In the genomic region with DNA sequence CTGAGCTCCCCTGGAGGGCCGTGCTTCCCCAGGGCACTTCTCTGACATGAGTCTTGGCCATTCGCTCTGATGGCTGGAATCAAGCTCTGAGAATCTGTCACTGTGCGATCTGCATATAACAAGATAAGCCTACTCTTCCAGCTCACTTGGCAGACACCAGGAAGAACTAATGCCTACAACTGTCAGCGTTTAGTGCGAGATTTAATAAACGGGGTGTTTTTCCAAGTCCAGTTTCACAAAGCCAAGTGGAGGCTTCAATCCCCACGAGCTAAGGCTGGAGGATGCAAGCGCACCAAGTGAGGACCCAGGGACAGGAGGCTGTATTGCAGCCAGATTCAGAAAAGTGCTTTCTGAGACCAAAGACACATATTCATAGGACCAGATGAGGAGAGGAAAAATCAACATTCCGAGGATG, we compare ENCODE assay signal across 20 mouse cellular contexts.
DNase-seq lines count a peak whose midpoint lies in the region; ATAC-seq and TF ChIP-seq lines count a peak whose summit lies in the region.
"Had no signal": no experiment of that assay in that cellular context is flagged by ENCODE, and none has a peak within 500 bp of the region (broad histone marks: within the 10 kb centered on the region; RNA-seq: fewer than 3 reads in every experiment).

No protein-coding gene starts in this region.

- H3K9ac ChIP-seq in forebrain, embryonic 16.5 days (replicated peaks; ENCODE audit: low read depth, low read length) = no peak overlapping the region
- no peak overlapping the region for H3K9ac ChIP-seq in forebrain, embryonic 12.5 days
- no peak overlapping the region for H3K9ac ChIP-seq in limb, embryonic 14.5 days (ENCODE audit: low read depth, low read length, severe bottlenecking)
- H3K9ac ChIP-seq in midbrain, postnatal 0 days (replicated peaks; ENCODE audit: low read length, poor library complexity, severe bottlenecking) = no peak overlapping the region
- H3K9ac ChIP-seq: embryonic facial prominence, embryonic 13.5 days; kidney, embryonic 15.5 days; midbrain, embryonic 13.5 days had no signal

- H3K27ac ChIP-seq in forebrain, embryonic 16.5 days (ENCODE audit: low read length) = peak overlapping the region; percentile 63
- no peak overlapping the region for H3K27ac ChIP-seq in forebrain, embryonic 12.5 days
- H3K27ac ChIP-seq in limb, embryonic 14.5 days (replicated peaks; ENCODE audit: low read depth, low read length) = no peak overlapping the region
- no peak overlapping the region for H3K27ac ChIP-seq in limb, embryonic 10.5 days
- H3K27ac ChIP-seq in midbrain, postnatal 0 days (ENCODE audit: low read depth, low read length) = no peak overlapping the region
- no peak overlapping the region for H3K27ac ChIP-seq in midbrain, embryonic 10.5 days (replicated peaks)
- H3K27ac ChIP-seq: embryonic facial prominence, embryonic 13.5 days; hindbrain, embryonic 10.5 days; kidney, embryonic 15.5 days; midbrain, embryonic 13.5 days had no signal

- no peak overlapping the region for H3K4me2 ChIP-seq in forebrain, embryonic 16.5 days (ENCODE audit: low read length)
- no peak overlapping the region for H3K4me2 ChIP-seq in forebrain, embryonic 12.5 days
- H3K4me2 ChIP-seq in limb, embryonic 14.5 days (replicated peaks; ENCODE audit: low read depth, low read length, severe bottlenecking) = no peak overlapping the region
- H3K4me2 ChIP-seq in midbrain, postnatal 0 days (ENCODE audit: low read depth, low read length, poor library complexity, severe bottlenecking) = no peak overlapping the region
- H3K4me2 ChIP-seq: embryonic facial prominence, embryonic 13.5 days; heart, embryonic 11.5 days; kidney, embryonic 15.5 days; midbrain, embryonic 13.5 days had no signal

- 65% methylated on average over 9 of the region's 9 CpGs for WGBS in forebrain, embryonic 16.5 days
- WGBS in forebrain, embryonic 12.5 days = 86% methylated on average over 9 of the region's 9 CpGs
- WGBS in limb, embryonic 14.5 days = 87% methylated on average over 9 of the region's 9 CpGs
- 91% methylated on average over 9 of the region's 9 CpGs for WGBS in limb, embryonic 10.5 days
- WGBS in midbrain, postnatal 0 days = 80% methylated on average over 9 of the region's 9 CpGs
- WGBS in midbrain, embryonic 10.5 days = 90% methylated on average over 9 of the region's 9 CpGs

- no peaks in the 10 kb centered on the region for H3K36me3 ChIP-seq in forebrain, embryonic 16.5 days (ENCODE audit: control insufficient read depth, insufficient read depth)
- no peaks in the 10 kb centered on the region for H3K36me3 ChIP-seq in forebrain, embryonic 12.5 days (replicated peaks)
- no peaks in the 10 kb centered on the region for H3K36me3 ChIP-seq in limb, embryonic 14.5 days (ENCODE audit: control insufficient read depth, insufficient read depth, low read length)
- no peaks in the 10 kb centered on the region for H3K36me3 ChIP-seq in limb, embryonic 10.5 days
- H3K36me3 ChIP-seq in midbrain, postnatal 0 days (ENCODE audit: insufficient read depth, low read length) = no peaks in the 10 kb centered on the region
- no peaks in the 10 kb centered on the region for H3K36me3 ChIP-seq in midbrain, embryonic 10.5 days
- H3K36me3 ChIP-seq: embryonic facial prominence, embryonic 13.5 days; hindbrain, embryonic 10.5 days; kidney, embryonic 15.5 days; midbrain, embryonic 13.5 days had no signal

- no peak overlapping the region for H3K4me3 ChIP-seq in forebrain, embryonic 16.5 days (replicated peaks; ENCODE audit: low read length)
- no peak overlapping the region for H3K4me3 ChIP-seq in forebrain, embryonic 12.5 days (replicated peaks)
- H3K4me3 ChIP-seq in limb, embryonic 14.5 days (replicated peaks; ENCODE audit: low read length) = no peak overlapping the region
- no peak overlapping the region for H3K4me3 ChIP-seq in limb, embryonic 10.5 days
- no peak overlapping the region for H3K4me3 ChIP-seq in midbrain, postnatal 0 days (ENCODE audit: low read depth, low read length)
- no peak overlapping the region for H3K4me3 ChIP-seq in midbrain, embryonic 10.5 days
- H3K4me3 ChIP-seq: embryonic facial prominence, embryonic 13.5 days; hindbrain, embryonic 10.5 days; kidney, embryonic 15.5 days; midbrain, embryonic 13.5 days had no signal

- no peak for TF ChIP-seq POLR2A in limb, embryonic 14.5 days (IDR thresholded peaks at IDR 0.05; ENCODE audit: borderline replicate concordance, extremely low read depth, insufficient read depth, insufficient read length)

- peak; percentile 4 for DNase-seq in cerebellum, adult 9-10 months
- no peak for DNase-seq in cerebellum, adult 8-10 months
- peak; percentile 22 for DNase-seq in limb, embryonic 14.5 days (ENCODE audit: low spot score)
- no peak for DNase-seq in limb, embryonic 10.5 days (ENCODE audit: low spot score)
- peak; percentile 40 for DNase-seq in midbrain, postnatal 0 days (ENCODE audit: low spot score)
- no peak for DNase-seq in midbrain, embryonic 10.5 days (ENCODE audit: low spot score)
- DNase-seq: adrenal gland, adult 8-10 months; cerebellum, postnatal 25 days; kidney, postnatal 36 days; right cerebral cortex, postnatal 25 days; spleen, adult 18-20 months had no signal

- no peaks in the 10 kb centered on the region for H3K9me3 ChIP-seq in forebrain, embryonic 16.5 days (ENCODE audit: control insufficient read depth, low read length)
- no peaks in the 10 kb centered on the region for H3K9me3 ChIP-seq in forebrain, embryonic 12.5 days
- no peaks in the 10 kb centered on the region for H3K9me3 ChIP-seq in limb, embryonic 14.5 days (ENCODE audit: control insufficient read depth, low read length)
- no peaks in the 10 kb centered on the region for H3K9me3 ChIP-seq in limb, embryonic 10.5 days (replicated peaks)
- no peaks in the 10 kb centered on the region for H3K9me3 ChIP-seq in midbrain, postnatal 0 days (ENCODE audit: low read length)
- no peaks in the 10 kb centered on the region for H3K9me3 ChIP-seq in midbrain, embryonic 10.5 days (replicated peaks)
- H3K9me3 ChIP-seq: embryonic facial prominence, embryonic 13.5 days; hindbrain, embryonic 10.5 days; kidney, embryonic 15.5 days; midbrain, embryonic 13.5 days had no signal

- TF ChIP-seq CTCF in midbrain, postnatal 0 days (IDR thresholded peaks at IDR 0.05) = no peak

- 0 out of 2 replicates have a peak, but pooled peaks cover 3% of the 10 kb centered on the region for H3K4me1 ChIP-seq in forebrain, embryonic 16.5 days (replicated peaks; ENCODE audit: control insufficient read depth, insufficient read depth, low read length)
- no peaks in the 10 kb centered on the region for H3K4me1 ChIP-seq in forebrain, embryonic 12.5 days
- no peaks in the 10 kb centered on the region for H3K4me1 ChIP-seq in limb, embryonic 14.5 days (ENCODE audit: control insufficient read depth, insufficient read depth, low read length)
- no peaks in the 10 kb centered on the region for H3K4me1 ChIP-seq in limb, embryonic 10.5 days
- H3K4me1 ChIP-seq in midbrain, postnatal 0 days (ENCODE audit: insufficient read depth, low read length) = no peaks in the 10 kb centered on the region
- H3K4me1 ChIP-seq in midbrain, embryonic 10.5 days = no peaks in the 10 kb centered on the region
- H3K4me1 ChIP-seq: embryonic facial prominence, embryonic 13.5 days; kidney, embryonic 15.5 days; midbrain, embryonic 13.5 days had no signal

- no peaks in the 10 kb centered on the region for H3K27me3 ChIP-seq in forebrain, embryonic 16.5 days (replicated peaks; ENCODE audit: control insufficient read depth, insufficient read depth, low read length)
- no peaks in the 10 kb centered on the region for H3K27me3 ChIP-seq in forebrain, embryonic 12.5 days
- no peaks in the 10 kb centered on the region for H3K27me3 ChIP-seq in limb, embryonic 14.5 days (ENCODE audit: control insufficient read depth, insufficient read depth, low read length)
- no peaks in the 10 kb centered on the region for H3K27me3 ChIP-seq in limb, embryonic 10.5 days (ENCODE audit: low read depth, poor library complexity, severe bottlenecking)
- no peaks in the 10 kb centered on the region for H3K27me3 ChIP-seq in midbrain, postnatal 0 days (ENCODE audit: insufficient read depth, low read length)
- no peaks in the 10 kb centered on the region for H3K27me3 ChIP-seq in midbrain, embryonic 10.5 days (ENCODE audit: low read depth, poor library complexity, severe bottlenecking)
- H3K27me3 ChIP-seq: embryonic facial prominence, embryonic 13.5 days; kidney, embryonic 15.5 days; midbrain, embryonic 13.5 days had no signal

- no peak for ATAC-seq in forebrain, embryonic 16.5 days
- no peak for ATAC-seq in forebrain, embryonic 12.5 days (ENCODE audit: low FRiP score)
- ATAC-seq in limb, embryonic 14.5 days (ENCODE audit: low FRiP score, low read depth) = no peak
- no peak for ATAC-seq in midbrain, postnatal 0 days (ENCODE audit: low FRiP score)
- ATAC-seq: activated CD4-positive, CD25-positive, alpha-beta regulatory T cell, adult 4 months; intestine, postnatal 0 days; midbrain, embryonic 13.5 days had no signal

Comparison
In these comparisons a context has a peak if more than half of its experiments do, and no peak if none do; other contexts are left out.
1. DNase-seq: peak in cerebellum, adult 9-10 months (single experiment), limb, embryonic 14.5 days (single experiment) and midbrain, postnatal 0 days (single experiment); none in cerebellum, adult 8-10 months (single experiment), limb, embryonic 10.5 days (single experiment) and midbrain, embryonic 10.5 days (single experiment).